Mouse (Mus musculus) lung, postnatal 0 days (tissue): ENCODE results near the gene 6430531B16Rik.

Experiments
- CTCF ChIP-seq: IDR thresholded peaks from 2 replicates; pipeline ENCODE4 v1.5.1; 2016; ENCODE audit warnings: antibody characterized with exemption, mild to moderate bottlenecking
- EP300 ChIP-seq: IDR thresholded peaks from 2 replicates; pipeline ENCODE4 v1.6.1; 2016; ENCODE audit warnings: antibody characterized with exemption, mild to moderate bottlenecking, control low read depth

- TF ChIP-seq CTCF (no peak), EP300 (no peak)
These were observed 27.5 kb downstream of the 6430531B16Rik start for GRCm38 (mm10) chr7:139951079-139951478.
